Comparison of ENCODE assay signal across 24 mouse cellular contexts in genomic region chr6:145464027-145464426, GRCm38 (mm10).
DNase-seq lines count a peak whose midpoint lies in the region; ATAC-seq and TF ChIP-seq lines count a peak whose summit lies in the region.
"Had no signal": no experiment of that assay in that cellular context is flagged by ENCODE, and none has a peak within 500 bp of the region (broad histone marks: within the 10 kb centered on the region; RNA-seq: fewer than 3 reads in every experiment).

No protein-coding gene starts in this region.

- H3K36me3 ChIP-seq in heart, adult 2 months (ENCODE audit: control insufficient read depth, insufficient read depth, low read length): no peaks in the 10 kb centered on the region
- H3K36me3 ChIP-seq in heart, embryonic 16.5 days (ENCODE audit: control insufficient read depth, insufficient read depth): no peaks in the 10 kb centered on the region
- H3K36me3 ChIP-seq in midbrain, postnatal 0 days (ENCODE audit: insufficient read depth, low read length): no peaks in the 10 kb centered on the region
- no peaks in the 10 kb centered on the region for H3K36me3 ChIP-seq in midbrain, embryonic 10.5 days
- H3K36me3 ChIP-seq: embryonic facial prominence, embryonic 15.5 days; forebrain, embryonic 15.5 days; hindbrain, embryonic 12.5 days; limb, embryonic 15.5 days; neural tube, embryonic 15.5 days had no signal

- no peak overlapping the region for H3K4me2 ChIP-seq in heart, embryonic 16.5 days (ENCODE audit: low read depth, low read length)
- H3K4me2 ChIP-seq in midbrain, postnatal 0 days (ENCODE audit: low read depth, low read length, poor library complexity, severe bottlenecking): no peak overlapping the region
- H3K4me2 ChIP-seq: embryonic facial prominence, embryonic 15.5 days; forebrain, embryonic 15.5 days; hindbrain, embryonic 12.5 days; limb, embryonic 15.5 days; midbrain, embryonic 11.5 days; neural tube, embryonic 15.5 days had no signal

- H3K4me3 ChIP-seq in heart, adult 2 months: no peak overlapping the region
- no peak overlapping the region for H3K4me3 ChIP-seq in heart, embryonic 16.5 days (ENCODE audit: low read length)
- no peak overlapping the region for H3K4me3 ChIP-seq in layer of hippocampus, adult 2 months
- H3K4me3 ChIP-seq in midbrain, postnatal 0 days (ENCODE audit: low read depth, low read length): no peak overlapping the region
- H3K4me3 ChIP-seq in midbrain, embryonic 10.5 days: no peak overlapping the region
- H3K4me3 ChIP-seq: embryonic facial prominence, embryonic 15.5 days; forebrain, embryonic 15.5 days; hindbrain, embryonic 12.5 days; limb, embryonic 15.5 days; neural tube, embryonic 15.5 days had no signal

- TF ChIP-seq POLR2A in heart, adult 2 months (IDR thresholded peaks at IDR 0.05; ENCODE audit: insufficient read depth, low read depth, low read length): no peak

- no peaks in the 10 kb centered on the region for H3K79me2 ChIP-seq in heart, adult 2 months (replicated peaks; ENCODE audit: control insufficient read depth, insufficient read depth, low read length)

- H3K27me3 ChIP-seq in heart, adult 2 months (ENCODE audit: control insufficient read depth, insufficient read depth, low read length): no peaks in the 10 kb centered on the region
- H3K27me3 ChIP-seq in heart, embryonic 16.5 days (ENCODE audit: control insufficient read depth, insufficient read depth, low read length): no peaks in the 10 kb centered on the region
- H3K27me3 ChIP-seq in midbrain, postnatal 0 days (ENCODE audit: insufficient read depth, low read length): no peaks in the 10 kb centered on the region
- no peaks in the 10 kb centered on the region for H3K27me3 ChIP-seq in midbrain, embryonic 10.5 days (ENCODE audit: low read depth, poor library complexity, severe bottlenecking)
- H3K27me3 ChIP-seq: embryonic facial prominence, embryonic 15.5 days; forebrain, embryonic 15.5 days; hindbrain, embryonic 12.5 days; limb, embryonic 15.5 days; neural tube, embryonic 15.5 days had no signal

- peaks cover 1% of the 10 kb centered on the region; the same call in 1 of the 2 replicates for H3K4me1 ChIP-seq in heart, adult 2 months (ENCODE audit: control insufficient read depth, insufficient read depth, low read length)
- H3K4me1 ChIP-seq in heart, embryonic 16.5 days (ENCODE audit: control insufficient read depth, insufficient read depth, low read length): peaks cover 13% of the 10 kb centered on the region; the same call in 1 of the 2 replicates
- 0 out of 2 replicates have a peak, but pooled peaks cover 2% of the 10 kb centered on the region for H3K4me1 ChIP-seq in midbrain, postnatal 0 days (ENCODE audit: insufficient read depth, low read length)
- H3K4me1 ChIP-seq in midbrain, embryonic 10.5 days: no peaks in the 10 kb centered on the region
- H3K4me1 ChIP-seq: embryonic facial prominence, embryonic 15.5 days; forebrain, embryonic 15.5 days; hindbrain, embryonic 12.5 days; neural tube, embryonic 15.5 days had no signal

- H3K9me3 ChIP-seq in heart, embryonic 16.5 days (replicated peaks; ENCODE audit: control insufficient read depth, low read length): no peaks in the 10 kb centered on the region
- H3K9me3 ChIP-seq in midbrain, postnatal 0 days (ENCODE audit: low read length): no peaks in the 10 kb centered on the region
- no peaks in the 10 kb centered on the region for H3K9me3 ChIP-seq in midbrain, embryonic 10.5 days (replicated peaks)
- H3K9me3 ChIP-seq: embryonic facial prominence, embryonic 15.5 days; forebrain, embryonic 15.5 days; hindbrain, embryonic 12.5 days; limb, embryonic 15.5 days; neural tube, embryonic 15.5 days had no signal

- TF ChIP-seq EP300 in heart, adult 2 months (IDR thresholded peaks at IDR 0.05; ENCODE audit: insufficient read depth, low read depth, low read length): no peak

- H3K9ac ChIP-seq in heart, adult 2 months (ENCODE audit: low read depth, low read length): no peak overlapping the region
- no peak overlapping the region for H3K9ac ChIP-seq in heart, embryonic 16.5 days (ENCODE audit: low read length)
- H3K9ac ChIP-seq in midbrain, postnatal 0 days (replicated peaks; ENCODE audit: low read length, poor library complexity, severe bottlenecking): no peak overlapping the region
- H3K9ac ChIP-seq: embryonic facial prominence, embryonic 15.5 days; forebrain, embryonic 15.5 days; hindbrain, embryonic 12.5 days; limb, embryonic 15.5 days; neural tube, embryonic 15.5 days had no signal

- no peak for DNase-seq in heart, adult 2 months
- DNase-seq in heart, postnatal 4 days: no peak
- no peak for DNase-seq in heart, adult 8-10 months (ENCODE audit: low spot score)
- no peak for DNase-seq in layer of hippocampus, adult 2 months (ENCODE audit: low spot score in 2 of 2)
- DNase-seq in layer of hippocampus, postnatal 36 days: no peak
- no peak for DNase-seq in midbrain, postnatal 0 days (ENCODE audit: low spot score)
- DNase-seq in midbrain, embryonic 10.5 days (ENCODE audit: low spot score): no peak
- DNase-seq: adrenal gland, postnatal 14 days; cerebellum, adult 9-10 months; kidney, adult 9 months; kidney, postnatal 36 days; left cerebral cortex, postnatal 4 days; lung, adult 18-20 months; lung, postnatal 4 days; right cerebral cortex, adult 18-20 months; right cerebral cortex, postnatal 4 days; thymus, postnatal 36 days had no signal

- no peak for ATAC-seq in heart, embryonic 16.5 days (replicated peaks; ENCODE audit: extremely low read depth, insufficient read depth, low FRiP score)
- ATAC-seq in midbrain, postnatal 0 days (ENCODE audit: low FRiP score): no peak
- ATAC-seq: forebrain, embryonic 15.5 days had no signal

- no peak overlapping the region for H3K27ac ChIP-seq in heart, adult 2 months
- peak overlapping the region; percentile 80 for H3K27ac ChIP-seq in heart, embryonic 16.5 days (ENCODE audit: low read length)
- no peak overlapping the region for H3K27ac ChIP-seq in layer of hippocampus, adult 2 months
- H3K27ac ChIP-seq in midbrain, postnatal 0 days (ENCODE audit: low read depth, low read length): no peak overlapping the region
- no peak overlapping the region for H3K27ac ChIP-seq in midbrain, embryonic 10.5 days (replicated peaks)
- H3K27ac ChIP-seq: embryonic facial prominence, embryonic 15.5 days; forebrain, embryonic 15.5 days; hindbrain, embryonic 12.5 days; limb, embryonic 15.5 days; neural tube, embryonic 15.5 days had no signal

- WGBS in heart, adult 2 months: 79% methylated on average over 4 of the region's 4 CpGs
- WGBS in heart, embryonic 16.5 days: 83% methylated on average over 4 of the region's 4 CpGs
- 86% methylated on average over 4 of the region's 4 CpGs for WGBS in midbrain, postnatal 0 days
- 91% methylated on average over 4 of the region's 4 CpGs for WGBS in midbrain, embryonic 10.5 days

- intact Hi-C loops in heart, adult 2 months (cut with DNase I): loop anchor here (2.0 kb wide), 1 partner anchor 329 kb away; no protein-coding TSS in a partner anchor

- TF ChIP-seq CTCF in heart, adult 2 months (IDR thresholded peaks at IDR 0.05): peak; percentile 36
- peak; percentile 68 for TF ChIP-seq CTCF in layer of hippocampus, adult 2 months (conservative IDR thresholded peaks at IDR 0.05)
- TF ChIP-seq CTCF in midbrain, postnatal 0 days (IDR thresholded peaks at IDR 0.05): peak; percentile 52
